Mouse (Mus musculus): ENCODE data around the gene Pdzd7. TPM values are rescaled to one million over a fixed set of nuclear protein-coding genes. Genes with fewer than 3 reads are reported as not detected.

The Pdzd7 gene
- polyA plus RNA-seq, 1 experiment from 2014 or later, result 2.7 TPM

DNA sequence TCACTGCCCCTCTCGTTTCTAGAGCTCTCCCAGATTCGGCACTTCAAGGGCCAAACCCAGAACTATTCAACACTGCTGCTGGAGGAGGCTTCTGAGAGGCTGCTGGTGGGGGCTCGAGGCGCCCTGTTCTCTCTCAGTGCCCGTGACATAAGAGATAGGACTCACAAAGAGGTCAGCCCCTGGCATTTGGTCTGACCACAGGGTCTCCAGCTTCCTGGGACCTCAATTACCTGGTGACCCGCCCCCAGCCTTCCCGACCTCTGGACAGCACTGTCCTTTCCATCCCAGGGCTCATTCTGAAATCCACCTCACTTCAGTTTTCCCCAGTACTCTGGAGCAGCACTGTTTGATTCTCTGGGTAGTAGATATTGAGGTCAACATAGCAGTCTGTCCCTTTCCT is 52.8 kb downstream of the Pdzd7 start:
- Histone ChIP-seq H3K4me1 (replicated peaks; ENCODE audit: control insufficient read depth, insufficient read depth, low read length) (peaks cover 33% of the 10 kb centered on the region), H3K36me3 (ENCODE audit: control insufficient read depth, insufficient read depth) (peaks cover 3% of the 10 kb centered on the region; the same call in 1 of the 2 replicates), H3K4me2 (ENCODE audit: low read length) (no peak overlapping the region), H3K4me3 (replicated peaks; ENCODE audit: low read length) (no peak overlapping the region), H3K27me3 (replicated peaks; ENCODE audit: control insufficient read depth, insufficient read depth, low read length) (no peaks in the 10 kb centered on the region), H3K9ac (replicated peaks; ENCODE audit: low read depth, low read length) (no peak overlapping the region), H3K9me3 (ENCODE audit: control insufficient read depth, low read length) (no peaks in the 10 kb centered on the region), H3K27ac (ENCODE audit: low read length) (no peak overlapping the region)
- no peak for ATAC-seq
- 67% methylated on average over 7 of the region's 7 CpGs for WGBS

- Histone ChIP-seq H3K27ac (ENCODE audit: low read length) (no peak overlapping the region), H3K4me3 (replicated peaks; ENCODE audit: low read length) (no peak overlapping the region), H3K36me3 (ENCODE audit: control insufficient read depth, insufficient read depth) (peaks cover 3% of the 10 kb centered on the region; the same call in 1 of the 2 replicates), H3K9me3 (ENCODE audit: control insufficient read depth, low read length) (no peaks in the 10 kb centered on the region), H3K4me1 (replicated peaks; ENCODE audit: control insufficient read depth, insufficient read depth, low read length) (peaks cover 38% of the 10 kb centered on the region), H3K9ac (replicated peaks; ENCODE audit: low read depth, low read length) (no peak overlapping the region), H3K4me2 (ENCODE audit: low read length) (no peak overlapping the region), H3K27me3 (replicated peaks; ENCODE audit: control insufficient read depth, insufficient read depth, low read length) (no peaks in the 10 kb centered on the region)
- ATAC-seq, result no peak
- 61% methylated on average over 7 of the region's 7 CpGs for WGBS
These were observed 53.3 kb downstream of the Pdzd7 start for GRCm38 (mm10) chr19:44992246-44992645.

- no peak for ATAC-seq
- 84% methylated on average over 8 of the region's 8 CpGs for WGBS
- H3K9ac ChIP-seq (replicated peaks; ENCODE audit: low read depth, low read length), result no peak overlapping the region
- no peak overlapping the region for H3K27ac ChIP-seq (ENCODE audit: low read length)
- H3K9me3 ChIP-seq (ENCODE audit: control insufficient read depth, low read length), result no peaks in the 10 kb centered on the region
- no peak overlapping the region; the same call in 1 of the 2 replicates for H3K4me2 ChIP-seq (ENCODE audit: low read length)
- H3K27me3 ChIP-seq (replicated peaks; ENCODE audit: control insufficient read depth, insufficient read depth, low read length), result no peaks in the 10 kb centered on the region
- H3K4me1 ChIP-seq (replicated peaks; ENCODE audit: control insufficient read depth, insufficient read depth, low read length), result peaks cover 39% of the 10 kb centered on the region
- H3K4me3 ChIP-seq (replicated peaks; ENCODE audit: low read length), result no peak overlapping the region
- no peaks in the 10 kb centered on the region for H3K36me3 ChIP-seq (ENCODE audit: control insufficient read depth, insufficient read depth)
These were observed 54.5 kb downstream of the Pdzd7 start for GRCm38 (mm10) chr19:44991031-44991430.

- peak overlapping the region; percentile 79 for H3K4me3 ChIP-seq (replicated peaks; ENCODE audit: low read length)
- H3K27ac ChIP-seq (ENCODE audit: low read length), result peak overlapping the region; percentile 35; the same call in 1 of the 2 replicates
- WGBS, result 5% methylated on average over 22 of the region's 22 CpGs
- peak overlapping the region; percentile 88 for H3K4me2 ChIP-seq (ENCODE audit: low read length)
- peak overlapping the region; percentile 90 for H3K9ac ChIP-seq (replicated peaks; ENCODE audit: low read depth, low read length)
- no peaks in the 10 kb centered on the region for H3K27me3 ChIP-seq (replicated peaks; ENCODE audit: control insufficient read depth, insufficient read depth, low read length)
- peaks cover 39% of the 10 kb centered on the region for H3K4me1 ChIP-seq (replicated peaks; ENCODE audit: control insufficient read depth, insufficient read depth, low read length)
- peak; percentile 26; the same call in 1 of the 2 replicates for ATAC-seq
- no peaks in the 10 kb centered on the region for H3K9me3 ChIP-seq (ENCODE audit: control insufficient read depth, low read length)
- no peaks in the 10 kb centered on the region for H3K36me3 ChIP-seq (ENCODE audit: control insufficient read depth, insufficient read depth)
These were observed 55.7 kb downstream of the Pdzd7 start for GRCm38 (mm10) chr19:44989567-44990495.

GRCm38 (mm10) chr19:44988831-44989566 is 56.5 kb downstream of the Pdzd7 start, which contains the start of gene Sema4g:
TSS of gene Sema4g (plus strand) at chr19:44989101.
- peak; percentile 78 for ATAC-seq
- under 1% methylated on average over 48 of the region's 58 CpGs for WGBS
- H3K4me2 ChIP-seq (ENCODE audit: low read length), result peak within 1 kb of the TSS; percentile 88

GRCm38 (mm10) chr19:44988321-44988720 is 57.2 kb downstream of the Pdzd7 start:
- H3K4me3 ChIP-seq (replicated peaks; ENCODE audit: low read length), result peak overlapping the region; percentile 79
- no peaks in the 10 kb centered on the region for H3K9me3 ChIP-seq (ENCODE audit: control insufficient read depth, low read length)
- peak overlapping the region; percentile 29 for H3K27ac ChIP-seq (ENCODE audit: low read length)
- no peak for ATAC-seq
- 37% methylated on average over 9 of the region's 9 CpGs for WGBS
- peak overlapping the region; percentile 90 for H3K9ac ChIP-seq (replicated peaks; ENCODE audit: low read depth, low read length)
- no peaks in the 10 kb centered on the region for H3K27me3 ChIP-seq (replicated peaks; ENCODE audit: control insufficient read depth, insufficient read depth, low read length)
- H3K36me3 ChIP-seq (ENCODE audit: control insufficient read depth, insufficient read depth), result no peaks in the 10 kb centered on the region
- peaks cover 39% of the 10 kb centered on the region for H3K4me1 ChIP-seq (replicated peaks; ENCODE audit: control insufficient read depth, insufficient read depth, low read length)
- H3K4me2 ChIP-seq (ENCODE audit: low read length), result peak overlapping the region; percentile 88

More at GRCm38 (mm10) chr19:44988831-44989566, 56.5 kb downstream of the Pdzd7 start, which contains the start of gene Sema4g:
- H3K4me3 ChIP-seq (replicated peaks; ENCODE audit: low read length), result peak within 1 kb of the TSS; percentile 79
- no peaks in the 10 kb centered on the region for H3K27me3 ChIP-seq (replicated peaks; ENCODE audit: control insufficient read depth, insufficient read depth, low read length)
- no peaks in the 10 kb centered on the region for H3K9me3 ChIP-seq (ENCODE audit: control insufficient read depth, low read length)
- peaks cover 39% of the 10 kb centered on the region for H3K4me1 ChIP-seq (replicated peaks; ENCODE audit: control insufficient read depth, insufficient read depth, low read length)
- H3K9ac ChIP-seq (replicated peaks; ENCODE audit: low read depth, low read length), result peak within 1 kb of the TSS; percentile 90
- no peaks in the 10 kb centered on the region for H3K36me3 ChIP-seq (ENCODE audit: control insufficient read depth, insufficient read depth)
- H3K27ac ChIP-seq (ENCODE audit: low read length), result peak within 1 kb of the TSS; percentile 35

DNA sequence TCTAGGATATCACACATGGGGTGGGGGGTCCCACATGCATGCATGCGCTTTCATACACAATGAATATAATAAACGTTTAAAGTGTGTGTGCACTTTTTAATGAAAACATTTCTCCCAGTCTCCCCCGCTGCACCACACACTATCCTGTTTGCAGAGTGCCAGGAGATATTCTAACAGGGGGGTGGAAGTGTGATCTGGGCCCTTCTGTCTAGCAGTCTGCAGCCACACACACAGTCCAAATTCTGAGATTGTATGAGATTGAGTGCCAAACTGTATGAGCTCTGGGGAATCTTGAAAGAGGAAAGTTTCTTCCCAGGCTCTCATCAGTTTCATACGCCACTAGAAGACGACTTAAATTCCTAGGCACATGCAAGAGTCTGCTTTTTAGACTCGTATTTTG is 57.7 kb downstream of the Pdzd7 start:
- Histone ChIP-seq H3K36me3 (ENCODE audit: control insufficient read depth, insufficient read depth) (no peaks in the 10 kb centered on the region), H3K9me3 (ENCODE audit: control insufficient read depth, low read length) (no peaks in the 10 kb centered on the region), H3K4me3 (replicated peaks; ENCODE audit: low read length) (no peak overlapping the region), H3K27me3 (replicated peaks; ENCODE audit: control insufficient read depth, insufficient read depth, low read length) (no peaks in the 10 kb centered on the region), H3K4me2 (ENCODE audit: low read length) (peak overlapping the region; percentile 88; the same call in 1 of the 2 replicates), H3K27ac (ENCODE audit: low read length) (no peak overlapping the region), H3K4me1 (replicated peaks; ENCODE audit: control insufficient read depth, insufficient read depth, low read length) (peaks cover 39% of the 10 kb centered on the region), H3K9ac (replicated peaks; ENCODE audit: low read depth, low read length) (no peak overlapping the region)
- WGBS, result 48% methylated on average over 6 of the region's 6 CpGs
- peak; percentile 62 for ATAC-seq

- Histone ChIP-seq H3K4me1 (replicated peaks; ENCODE audit: control insufficient read depth, insufficient read depth, low read length) (peaks cover 39% of the 10 kb centered on the region), H3K4me2 (ENCODE audit: low read length) (no peak overlapping the region), H3K9ac (replicated peaks; ENCODE audit: low read depth, low read length) (no peak overlapping the region), H3K36me3 (ENCODE audit: control insufficient read depth, insufficient read depth) (no peaks in the 10 kb centered on the region; the same call in 1 of the 2 replicates), H3K9me3 (ENCODE audit: control insufficient read depth, low read length) (no peaks in the 10 kb centered on the region), H3K27ac (ENCODE audit: low read length) (no peak overlapping the region), H3K4me3 (replicated peaks; ENCODE audit: low read length) (no peak overlapping the region), H3K27me3 (replicated peaks; ENCODE audit: control insufficient read depth, insufficient read depth, low read length) (no peaks in the 10 kb centered on the region)
- WGBS, result 57% methylated on average over 6 of the region's 6 CpGs
- no peak for ATAC-seq
These were observed 58.5 kb downstream of the Pdzd7 start for GRCm38 (mm10) chr19:44987004-44987403.

Measured in forebrain, embryonic 16.5 days (tissue).